Mouse (Mus musculus): ENCODE data around the gene Gm20696. TPM values are rescaled to one million over a fixed set of nuclear protein-coding genes. Genes with fewer than 3 reads are reported as not detected.

Gene Gm20696
- total and polyA plus RNA-seq, 3 experiments = 0.59 TPM; not detected in 2

DNA sequence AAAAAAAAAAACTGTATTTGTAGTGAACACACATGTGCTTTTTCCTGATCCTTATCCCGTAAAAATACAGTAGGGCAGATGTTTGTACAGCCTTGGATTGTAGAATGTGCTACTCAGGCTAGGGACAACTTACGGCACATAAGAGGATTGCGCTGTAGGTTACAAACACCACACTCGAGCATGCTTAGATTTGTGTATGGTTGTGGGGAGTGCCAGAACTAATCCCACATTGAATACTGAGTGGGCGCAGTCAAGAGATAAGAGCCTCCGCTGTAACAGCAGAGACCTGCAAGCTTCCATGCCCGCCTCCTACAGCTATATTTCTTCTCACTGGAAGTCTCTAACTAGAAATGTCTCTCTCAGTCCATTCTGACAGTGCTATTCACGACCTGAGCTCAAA, 431.0 kb downstream of the Gm20696 start:
- Histone ChIP-seq H3K4me1 (ENCODE audit: control insufficient read depth in 1 of 2, insufficient read depth in 2 of 2) (peaks cover 3 to 13% of the 10 kb centered on the region in 2 experiments), H3K27ac (ENCODE audit: insufficient read depth, low read depth) (no peak overlapping the region), H3K4me3 (replicated peaks in 1 of 3; ENCODE audit: low read depth in 2 of 3, low read length in 2 of 3, poor library complexity in 1 of 3) (no peak overlapping the region), H3K27me3 (replicated peaks) (no peaks in the 10 kb centered on the region), H3K9me3 (replicated peaks; ENCODE audit: low read length) (no peaks in the 10 kb centered on the region), H3K36me3 (replicated peaks in 1 of 2; ENCODE audit: control insufficient read depth in 1 of 2, insufficient read depth in 1 of 2, low read length in 1 of 2) (peaks cover 2 to 4% of the 10 kb centered on the region in 2 experiments), H3K9ac (ENCODE audit: insufficient read depth, low read depth) (no peak overlapping the region), H3K4me2 (ENCODE audit: insufficient read depth, low read depth, poor library complexity, severe bottlenecking) (no peak overlapping the region), H3K79me2 (replicated peaks; ENCODE audit: control insufficient read depth, extremely low read depth, insufficient read depth, poor library complexity, severe bottlenecking) (no peaks in the 10 kb centered on the region)
- no peak for TF ChIP-seq CHD1 (IDR thresholded peaks at IDR 0.05; ENCODE audit: low read depth, low read length)
- no peak for TF ChIP-seq MAZ (IDR thresholded peaks at IDR 0.05; ENCODE audit: low read depth, low read length)
- no peak for TF ChIP-seq KAT2A (IDR thresholded peaks at IDR 0.05; ENCODE audit: insufficient replicate concordance, low read length)
- TF ChIP-seq MAFK (IDR thresholded peaks at IDR 0.05; ENCODE audit: insufficient replicate concordance, low read length) = no peak
- TF ChIP-seq SIN3A (IDR thresholded peaks at IDR 0.05; ENCODE audit: low read length) = no peak
- TF ChIP-seq POLR2A (IDR thresholded peaks at IDR 0.05; ENCODE audit: low read depth, low read length) = no peak
- TF ChIP-seq USF1 (IDR thresholded peaks at IDR 0.05; ENCODE audit: low read depth, low read length) = no peak
- TF ChIP-seq USF2 (conservative IDR thresholded peaks at IDR 0.05; ENCODE audit: low read depth, low read length) = no peak
- dilution Hi-C loops (cut with MboI; ENCODE audit: extremely low pct_ligation_motif_present, extremely low pct_unique_long_range_greater_than_20kb, low sequenced_read_pairs) = no loop called here
- no peak for DNase-seq (ENCODE audit: extremely low read depth)
- in situ Hi-C loops (cut with MboI; ENCODE audit: low pct_ligation_motif_present, low pct_unique_long_range_greater_than_20kb, low sequenced_read_pairs) = no loop called here

DNA sequence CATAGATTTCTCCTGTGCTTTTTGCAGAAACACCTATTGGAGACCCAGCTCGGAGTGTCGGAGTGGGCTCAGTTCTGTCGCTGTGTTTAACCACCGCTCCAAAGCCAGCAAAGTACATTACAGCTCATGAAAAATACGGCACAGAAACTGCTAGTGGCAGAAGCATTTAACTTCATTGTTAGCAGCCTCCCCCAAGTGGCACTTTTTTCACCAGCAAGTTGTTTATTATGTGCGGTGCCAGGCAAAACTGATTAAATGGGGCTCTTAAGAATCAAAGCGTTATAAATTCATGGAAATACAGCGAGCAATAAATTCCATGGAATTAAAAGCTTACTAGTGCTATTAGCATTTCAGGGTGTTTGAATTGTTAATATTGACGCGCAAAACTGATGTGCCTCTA, 433.2 kb downstream of the Gm20696 start:
- no peak overlapping the region for H3K9ac ChIP-seq (ENCODE audit: insufficient read depth, low read depth)
- no peaks in the 10 kb centered on the region for H3K27me3 ChIP-seq (replicated peaks)
- DNase-seq (ENCODE audit: extremely low read depth) = no peak
- peaks cover 4 to 11% of the 10 kb centered on the region in 2 experiments for H3K36me3 ChIP-seq (replicated peaks in 1 of 2; ENCODE audit: control insufficient read depth in 1 of 2, insufficient read depth in 1 of 2, low read length in 1 of 2)
- dilution Hi-C loops (cut with MboI; ENCODE audit: extremely low pct_ligation_motif_present, extremely low pct_unique_long_range_greater_than_20kb, low sequenced_read_pairs) (no loop called here), in situ Hi-C loops (cut with MboI; ENCODE audit: low pct_ligation_motif_present, low pct_unique_long_range_greater_than_20kb, low sequenced_read_pairs) (no loop called here)
- no peak overlapping the region for H3K4me3 ChIP-seq (replicated peaks in 1 of 3; ENCODE audit: low read depth in 2 of 3, low read length in 2 of 3, poor library complexity in 1 of 3)
- no peaks in the 10 kb centered on the region for H3K79me2 ChIP-seq (replicated peaks; ENCODE audit: control insufficient read depth, extremely low read depth, insufficient read depth, poor library complexity, severe bottlenecking)
- no peaks in the 10 kb centered on the region for H3K9me3 ChIP-seq (replicated peaks; ENCODE audit: low read length)
- H3K27ac ChIP-seq (ENCODE audit: insufficient read depth, low read depth) = no peak overlapping the region
- H3K4me1 ChIP-seq (ENCODE audit: control insufficient read depth in 1 of 2, insufficient read depth in 2 of 2) = peaks cover 0 to 7% of the 10 kb centered on the region in 2 experiments; a peak in 1 of 4 replicates
- TF ChIP-seq USF2 (conservative IDR thresholded peaks at IDR 0.05; ENCODE audit: low read depth, low read length) = no peak
- H3K4me2 ChIP-seq (ENCODE audit: insufficient read depth, low read depth, poor library complexity, severe bottlenecking) = no peak overlapping the region

DNA sequence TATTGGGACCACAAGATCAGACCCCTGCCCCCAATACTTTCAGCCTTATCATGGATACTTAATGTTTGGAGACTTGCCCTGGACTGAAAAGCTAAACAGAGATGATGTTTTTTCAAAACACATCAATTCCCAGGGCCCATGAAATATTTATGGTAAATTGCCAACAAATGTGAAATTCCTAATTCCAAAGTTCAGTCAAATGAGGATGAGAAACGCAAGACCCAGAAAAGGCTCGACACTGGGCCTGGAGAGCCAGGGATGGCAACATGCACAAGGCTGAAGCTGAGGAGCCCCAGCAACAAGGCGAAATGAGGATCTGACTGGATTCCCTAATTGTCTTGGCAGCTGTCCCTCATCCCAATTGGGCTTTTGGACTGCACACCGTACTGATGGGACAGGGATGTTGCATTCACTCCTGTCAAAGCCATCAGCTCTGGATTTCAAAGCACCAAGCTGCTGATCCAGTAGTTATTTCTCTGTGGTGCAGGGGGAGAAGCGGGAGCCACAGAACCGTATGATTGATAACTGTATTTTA, 438.2 kb downstream of the Gm20696 start:
- Histone ChIP-seq H3K36me3 (replicated peaks in 1 of 2; ENCODE audit: control insufficient read depth in 1 of 2, insufficient read depth in 1 of 2, low read length in 1 of 2) (peaks cover 4 to 8% of the 10 kb centered on the region in 2 experiments), H3K4me2 (ENCODE audit: insufficient read depth, low read depth, poor library complexity, severe bottlenecking) (no peak overlapping the region), H3K9me3 (replicated peaks; ENCODE audit: low read length) (no peaks in the 10 kb centered on the region), H3K27ac (ENCODE audit: insufficient read depth, low read depth) (no peak overlapping the region), H3K4me3 (replicated peaks in 1 of 3; ENCODE audit: low read depth in 2 of 3, low read length in 2 of 3, poor library complexity in 1 of 3) (no peak overlapping the region), H3K4me1 (ENCODE audit: control insufficient read depth in 1 of 2, insufficient read depth in 2 of 2) (peaks cover 0 to 22% of the 10 kb centered on the region in 2 experiments; a peak in 3 of 4 replicates), H3K79me2 (replicated peaks; ENCODE audit: control insufficient read depth, extremely low read depth, insufficient read depth, poor library complexity, severe bottlenecking) (no peaks in the 10 kb centered on the region), H3K27me3 (replicated peaks) (no peaks in the 10 kb centered on the region), H3K9ac (ENCODE audit: insufficient read depth, low read depth) (no peak overlapping the region)
- no peak for DNase-seq (ENCODE audit: extremely low read depth)
- dilution Hi-C loops (cut with MboI; ENCODE audit: extremely low pct_ligation_motif_present, extremely low pct_unique_long_range_greater_than_20kb, low sequenced_read_pairs) (no loop called here), in situ Hi-C loops (cut with MboI; ENCODE audit: low pct_ligation_motif_present, low pct_unique_long_range_greater_than_20kb, low sequenced_read_pairs) (no loop called here)
- no peak for TF ChIP-seq BHLHE40 (IDR thresholded peaks at IDR 0.05; ENCODE audit: low read depth, low read length)
- no peak for TF ChIP-seq GABPA (IDR thresholded peaks at IDR 0.05; ENCODE audit: insufficient replicate concordance, low read depth, low read length)
